27 mouse cellular contexts compared by ENCODE assay signal in the genomic region with DNA sequence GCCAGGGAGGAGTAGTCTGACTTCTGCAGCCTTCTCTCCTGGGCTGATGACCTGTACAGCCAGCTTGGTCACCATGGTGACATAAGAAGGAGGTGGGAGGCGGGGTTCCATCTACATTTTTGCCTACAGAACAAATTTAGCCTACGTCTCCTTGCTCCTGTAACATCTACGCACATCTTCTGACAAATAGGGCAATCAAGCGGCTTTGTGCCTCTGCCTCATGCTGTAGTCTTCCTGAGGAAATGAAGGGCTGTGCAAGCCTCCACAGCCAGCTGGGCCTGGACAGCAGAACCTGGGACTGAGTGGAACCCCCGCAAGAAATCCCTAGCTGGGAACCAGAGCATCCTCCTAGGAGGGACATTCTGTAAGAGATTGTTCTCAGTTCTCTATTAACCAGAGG. TPM values are rescaled to one million over a fixed set of nuclear protein-coding genes. Genes with fewer than 3 reads are reported as not detected.
"Had no signal": no experiment of that assay in that cellular context is flagged by ENCODE, and none has a peak within 500 bp of the region (broad histone marks: within the 10 kb centered on the region; RNA-seq: fewer than 3 reads in every experiment).

No protein-coding gene starts in this region.

- ATAC-seq: hindbrain, postnatal 0 days; intestine, embryonic 16.5 days had no signal

- DNase-seq: gastrocnemius, postnatal 14 days; gastrocnemius, postnatal 36 days; heart, adult 11 months; heart, adult 2 months; heart, postnatal 14 days; heart, postnatal 36 days; kidney, adult 11 months; kidney, adult 2 months; kidney, adult 9 months; kidney, postnatal 10 days; kidney, postnatal 25 days; kidney, postnatal 4 days; layer of hippocampus, adult 9-11 months; liver; liver, embryonic 13.5 days had no signal

- H3K27ac ChIP-seq: heart, adult 2 months; heart, embryonic 13.5 days; heart, embryonic 15.5 days; hindbrain, embryonic 13.5 days; hindbrain, embryonic 15.5 days; hindbrain, postnatal 0 days; left cerebral cortex, adult 2 months; limb, embryonic 10.5 days; limb, embryonic 12.5 days; liver, embryonic 13.5 days had no signal

- H3K4me3 ChIP-seq: heart, adult 2 months; heart, embryonic 13.5 days; heart, embryonic 15.5 days; hindbrain, embryonic 13.5 days; hindbrain, embryonic 15.5 days; left cerebral cortex, adult 2 months; limb, embryonic 10.5 days; limb, embryonic 12.5 days; liver, embryonic 13.5 days had no signal

- H3K4me1 ChIP-seq: heart, embryonic 13.5 days; heart, embryonic 15.5 days; limb, embryonic 10.5 days; limb, embryonic 12.5 days; liver, embryonic 13.5 days had no signal

- H3K9me3 ChIP-seq: heart, embryonic 13.5 days; heart, embryonic 15.5 days; hindbrain, embryonic 13.5 days; hindbrain, embryonic 15.5 days; limb, embryonic 10.5 days; limb, embryonic 12.5 days had no signal

- H3K4me2 ChIP-seq: heart, embryonic 11.5 days; heart, embryonic 13.5 days; heart, embryonic 15.5 days; hindbrain, embryonic 13.5 days; hindbrain, embryonic 15.5 days; limb, embryonic 12.5 days; liver, embryonic 11.5 days; liver, embryonic 13.5 days had no signal

- H3K9ac ChIP-seq: heart, embryonic 13.5 days; heart, embryonic 15.5 days; hindbrain, embryonic 13.5 days; hindbrain, embryonic 15.5 days; limb, embryonic 12.5 days; liver, embryonic 13.5 days had no signal

- H3K27me3 ChIP-seq: heart, embryonic 13.5 days; heart, embryonic 15.5 days; hindbrain, embryonic 13.5 days; hindbrain, embryonic 15.5 days; limb, embryonic 12.5 days; liver, embryonic 13.5 days had no signal

- H3K36me3 ChIP-seq: heart, embryonic 13.5 days; heart, embryonic 15.5 days; hindbrain, embryonic 13.5 days; hindbrain, embryonic 15.5 days; limb, embryonic 10.5 days; limb, embryonic 12.5 days; liver, embryonic 13.5 days had no signal

RNA-seq across cellular contexts. Expression of a gene that starts 35.8 kb away (rescaled TPM):
- total RNA-seq: hematopoietic stem cell, adult 5-6 weeks had no signal
